Mouse (Mus musculus) hindbrain, embryonic 16.5 days (tissue): ENCODE data around the gene Mavs. TPM values are rescaled to one million over a fixed set of nuclear protein-coding genes. Genes with fewer than 3 reads are reported as not detected.

Experiments used
- ATAC-seq: fragments of 200-750 bp; cut with Nextera tagmentation; 2 replicates; pipeline ENCODE4 v1.8.0; 2017; ENCODE audit warnings: moderate TSS enrichment, moderate library complexity
- H3K27ac ChIP-seq: fragments of 300-500 bp; sonication (generic); 2 replicates; pipeline ENCODE4 v1.5.1; 2014; ENCODE audit warnings: low read depth, mild to moderate bottlenecking, control low read depth, low read length, moderate library complexity
- H3K27me3 ChIP-seq: fragments of 300-500 bp; sonication (generic); replicated peaks from 2 replicates; pipeline ENCODE4 v1.6.1; 2014; ENCODE audit warnings: low read length; ENCODE audit not compliant: control insufficient read depth, insufficient read depth
- H3K36me3 ChIP-seq: fragments of 300-500 bp; sonication (generic); 2 replicates; pipeline ENCODE4 v1.6.1; 2014; ENCODE audit warnings: mild to moderate bottlenecking, low read length, moderate library complexity, mixed read lengths; ENCODE audit not compliant: control insufficient read depth, insufficient read depth
- H3K4me1 ChIP-seq: fragments of 300-500 bp; sonication (generic); 2 replicates; pipeline ENCODE4 v1.6.1; 2014; ENCODE audit warnings: low read depth, low read length; ENCODE audit not compliant: control insufficient read depth, insufficient read depth
- H3K4me2 ChIP-seq: fragments of 300-500 bp; sonication (generic); 2 replicates; pipeline ENCODE4 v1.6.1; 2014; ENCODE audit warnings: mild to moderate bottlenecking, low read length, control low read depth, moderate library complexity
- H3K4me3 ChIP-seq: fragments of 300-500 bp; sonication (generic); 2 replicates; pipeline ENCODE4 v1.5.1; 2014; ENCODE audit warnings: mild to moderate bottlenecking, low read length, control low read depth, moderate library complexity
- H3K9ac ChIP-seq: fragments of 300-500 bp; sonication (generic); 2 replicates; pipeline ENCODE4 v1.6.1; 2014; ENCODE audit warnings: low read depth, mild to moderate bottlenecking, control low read depth, low read length, moderate library complexity
- H3K9me3 ChIP-seq: fragments of 300-500 bp; sonication (generic); 2 replicates; pipeline ENCODE4 v1.6.1; 2014; ENCODE audit warnings: mild to moderate bottlenecking, low read length, moderate library complexity; ENCODE audit not compliant: control insufficient read depth
- WGBS: fragments of 180-500 bp; shearing (Covaris S2); extraction: QIAGEN DNeasy Blood & Tissue Kit; methylation state at CpG from one replicate; pipeline ENCODE4 v1.1.7; 2014; 5-methylcytosine and 5-hydroxymethylcytosine counted together
- polyA plus RNA-seq: library from polyadenylated mRNA; unstranded; fragments of >200 nt; fragmentation: Nextera tagmentation; extraction: Ambion mirVana; gene quantifications from 2 replicates; pipeline ENCODE4 v1.2.1, GENCODE M21; 2015

Gene Mavs
- 8.9 and 9.0 TPM in 2 replicates for polyA plus RNA-seq

GRCm38 (mm10) chr2:131233307-131234126 is at the start of gene Mavs:
Gene Mavs (plus strand): TSS chr2:131234063.
- H3K9ac ChIP-seq: peak within 1 kb of the TSS; percentile 70
- no peaks in the 10 kb centered on the region for H3K27me3 ChIP-seq
- ATAC-seq: peak; percentile 100
- peak within 1 kb of the TSS; percentile 96 for H3K4me2 ChIP-seq
- peak within 1 kb of the TSS; percentile 62 for H3K4me3 ChIP-seq
- 10% methylated on average over 29 of the region's 29 CpGs for WGBS
- H3K9me3 ChIP-seq: no peaks in the 10 kb centered on the region
- peaks cover 8% of the 10 kb centered on the region for H3K4me1 ChIP-seq
- H3K27ac ChIP-seq: peak within 1 kb of the TSS; percentile 36
- H3K36me3 ChIP-seq: no peaks in the 10 kb centered on the region

DNA sequence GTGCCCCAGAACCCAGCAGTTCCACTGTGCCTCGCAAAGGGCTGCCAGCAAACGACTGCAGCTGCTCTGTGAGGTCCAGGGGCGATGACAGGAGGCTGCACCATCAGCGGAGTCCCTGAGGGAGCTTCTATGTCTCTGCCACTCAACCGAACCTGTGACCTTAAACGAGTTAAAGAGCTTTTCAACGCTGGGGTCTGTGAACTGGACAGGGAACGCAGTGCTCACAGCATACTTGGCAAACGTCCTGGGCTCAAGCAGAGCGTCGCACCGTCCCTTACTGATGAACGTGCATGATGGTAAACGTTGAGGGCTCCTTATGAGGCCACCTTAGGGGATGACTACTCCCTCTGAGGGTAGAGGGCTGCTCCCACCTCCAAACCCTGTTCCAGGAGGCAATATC is 47.5 kb upstream of the Mavs start:
- WGBS: under 1% methylated on average over 14 of the region's 14 CpGs
- ATAC-seq: peak; percentile 3; the same call in 1 of the 2 replicates
- peak overlapping the region; percentile 83 for H3K9ac ChIP-seq

GRCm38 (mm10) chr2:131186771-131187601 is 46.9 kb upstream of the Mavs start, which contains the start of the genes Cdc25b and Spef1:
Gene Cdc25b (plus strand): TSS chr2:131186949.
Gene Spef1 (minus strand): TSS chr2:131187282.
- H3K36me3 ChIP-seq: no peaks in the 10 kb centered on the region
- peak within 1 kb of the TSS; percentile 96 for H3K4me2 ChIP-seq
- peak within 1 kb of the TSS; percentile 83 for H3K9ac ChIP-seq
- H3K9me3 ChIP-seq: no peaks in the 10 kb centered on the region
- H3K4me1 ChIP-seq: peaks cover 25% of the 10 kb centered on the region
- peak within 1 kb of the TSS; percentile 73 for H3K4me3 ChIP-seq
- peak within 1 kb of the TSS; percentile 71 for H3K27ac ChIP-seq
- WGBS: under 1% methylated on average over 42 of the region's 43 CpGs
- ATAC-seq: peak; percentile 84
- H3K27me3 ChIP-seq: no peaks in the 10 kb centered on the region

More for the DNA sequence above, 47.5 kb upstream of the Mavs start:
- peak overlapping the region; percentile 96 for H3K4me2 ChIP-seq
- H3K4me1 ChIP-seq: peaks cover 25% of the 10 kb centered on the region
- peak overlapping the region; percentile 61 for H3K27ac ChIP-seq
- no peaks in the 10 kb centered on the region for H3K9me3 ChIP-seq
- no peaks in the 10 kb centered on the region for H3K36me3 ChIP-seq
- H3K27me3 ChIP-seq: no peaks in the 10 kb centered on the region
- H3K4me3 ChIP-seq: peak overlapping the region; percentile 73

GRCm38 (mm10) chr2:131187602-131187922 is 46.3 kb upstream of the Mavs start:
- 25% methylated on average over 3 of the region's 3 CpGs for WGBS
- H3K27ac ChIP-seq: no peak overlapping the region; the same call in 1 of the 2 replicates
- H3K27me3 ChIP-seq: no peaks in the 10 kb centered on the region
- ATAC-seq: no peak
- H3K9me3 ChIP-seq: no peaks in the 10 kb centered on the region
- peak overlapping the region; percentile 73 for H3K4me3 ChIP-seq
- peak overlapping the region; percentile 83 for H3K9ac ChIP-seq
- peaks cover 25% of the 10 kb centered on the region for H3K4me1 ChIP-seq
- H3K4me2 ChIP-seq: peak overlapping the region; percentile 96
- H3K36me3 ChIP-seq: no peaks in the 10 kb centered on the region

DNA sequence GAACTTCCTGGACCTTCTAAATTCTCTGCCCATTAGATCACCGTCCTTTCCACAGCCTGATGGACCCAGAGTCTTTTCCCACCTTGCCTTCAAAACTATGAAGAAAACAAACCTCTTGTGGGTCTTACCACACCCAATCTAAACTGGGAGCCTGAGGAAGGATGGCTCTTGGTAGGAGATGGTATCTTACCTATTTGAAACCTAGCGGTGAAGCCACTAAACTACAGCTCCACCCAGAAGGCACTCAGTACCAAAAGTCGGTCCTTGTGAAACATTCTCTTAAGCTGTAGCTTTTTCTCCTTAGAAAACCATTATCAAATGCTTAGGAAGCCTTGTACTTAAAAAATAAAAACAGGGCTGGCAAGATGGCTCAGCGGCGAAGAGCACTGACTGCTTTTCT is 45.6 kb upstream of the Mavs start:
- Histone ChIP-seq H3K27me3 (no peaks in the 10 kb centered on the region), H3K27ac (no peak overlapping the region), H3K4me1 (peaks cover 25% of the 10 kb centered on the region), H3K9me3 (no peaks in the 10 kb centered on the region), H3K4me2 (no peak overlapping the region; the same call in 1 of the 2 replicates), H3K9ac (no peak overlapping the region), H3K4me3 (no peak overlapping the region), H3K36me3 (0 out of 2 replicates have a peak, but pooled peaks cover under 1% of the 10 kb centered on the region)
- 97% methylated on average over 5 of the region's 5 CpGs for WGBS
- ATAC-seq: no peak

GRCm38 (mm10) chr2:131189521-131190309 is 44.1 kb upstream of the Mavs start:
- Histone ChIP-seq H3K9me3 (no peaks in the 10 kb centered on the region), H3K4me3 (no peak overlapping the region), H3K27me3 (no peaks in the 10 kb centered on the region), H3K9ac (0 out of 2 replicates have a peak overlapping the region, but pooled peaks have one; percentile 29), H3K4me2 (no peak overlapping the region), H3K36me3 (peaks cover 8% of the 10 kb centered on the region; the same call in 1 of the 2 replicates), H3K27ac (peak overlapping the region; percentile 18; the same call in 1 of the 2 replicates), H3K4me1 (peaks cover 25% of the 10 kb centered on the region)
- no peak for ATAC-seq
- WGBS: 46% methylated on average over 5 of the region's 5 CpGs

DNA sequence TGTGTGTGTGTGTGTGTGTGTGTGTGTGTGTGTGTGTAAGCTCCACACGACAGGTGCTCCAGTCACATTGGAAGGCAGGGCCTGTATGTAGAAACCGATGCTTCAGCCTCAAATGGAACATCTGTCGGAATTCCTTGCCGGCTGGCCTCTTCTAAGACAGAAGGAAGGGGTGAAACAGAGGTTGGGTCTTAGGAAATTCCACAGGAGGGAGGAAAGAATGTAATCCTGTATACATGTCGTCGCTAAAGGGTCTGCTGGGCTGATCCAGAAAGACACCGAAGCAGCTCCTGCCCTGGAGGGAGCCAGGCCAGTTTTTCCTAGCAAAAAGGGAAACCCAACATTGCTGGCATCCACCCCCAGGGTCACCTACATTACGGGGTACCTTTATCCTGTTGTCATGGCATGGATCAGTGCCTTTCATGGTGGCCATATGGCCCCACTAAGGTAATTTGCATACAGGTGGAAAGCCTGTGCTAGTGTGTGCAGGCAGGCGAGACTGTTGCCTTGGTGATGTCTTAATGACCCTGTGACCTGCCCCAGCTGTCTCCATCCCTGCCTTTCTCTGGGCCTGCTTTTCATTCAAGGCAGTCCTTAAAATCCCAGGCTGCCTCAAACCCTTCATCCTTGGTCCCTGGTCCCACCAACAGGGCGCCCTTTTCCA is 43.4 kb upstream of the Mavs start:
- peaks cover 8% of the 10 kb centered on the region; the same call in 1 of the 2 replicates for H3K36me3 ChIP-seq
- no peak overlapping the region for H3K4me2 ChIP-seq
- H3K27ac ChIP-seq: peak overlapping the region; percentile 7
- WGBS: 15% methylated on average over 10 of the region's 10 CpGs
- peaks cover 25% of the 10 kb centered on the region for H3K4me1 ChIP-seq
- ATAC-seq: peak; percentile 57
- no peak overlapping the region for H3K4me3 ChIP-seq
- no peaks in the 10 kb centered on the region for H3K9me3 ChIP-seq
- H3K27me3 ChIP-seq: no peaks in the 10 kb centered on the region
- H3K9ac ChIP-seq: no peak overlapping the region

- H3K4me2 ChIP-seq: no peak overlapping the region
- H3K4me3 ChIP-seq: no peak overlapping the region
- H3K9me3 ChIP-seq: no peaks in the 10 kb centered on the region
- no peak for ATAC-seq
- peaks cover 8% of the 10 kb centered on the region; the same call in 1 of the 2 replicates for H3K36me3 ChIP-seq
- H3K4me1 ChIP-seq: peaks cover 25% of the 10 kb centered on the region
- H3K9ac ChIP-seq: no peak overlapping the region
- peak overlapping the region; percentile 7; the same call in 1 of the 2 replicates for H3K27ac ChIP-seq
- WGBS: 64% methylated on average over 7 of the region's 7 CpGs
- H3K27me3 ChIP-seq: no peaks in the 10 kb centered on the region
These were observed 42.9 kb upstream of the Mavs start for GRCm38 (mm10) chr2:131191005-131191390.
